Mouse (Mus musculus) CD4-positive helper T cell, adult 2 months (primary cell): ENCODE results near the gene Pappa2.

ENCODE experiments used
- DNase-seq: peaks from one replicate; pipeline ENCODE4 v3.0.0-alpha.2; 2012; ENCODE audit warnings: low read depth, missing footprints, low spot score

Gene Pappa2

GRCm38 (mm10) chr1:158980390-158980789, at the start of gene Pappa2:
TSS of gene Pappa2 (minus strand) at chr1:158980490.
- no peak for DNase-seq

GRCm38 (mm10) chr1:159029106-159029505, 48.8 kb upstream of the Pappa2 start:
- DNase-seq, result no peak

- no peak for DNase-seq
Observed at GRCm38 (mm10) chr1:159014940-159015660, 34.8 kb upstream of the Pappa2 start.

- DNase-seq, result no peak
Observed at GRCm38 (mm10) chr1:158987042-158987441, 6.8 kb upstream of the Pappa2 start.

- DNase-seq, result no peak
Observed at GRCm38 (mm10) chr1:158962340-158962739, 17.9 kb downstream of the Pappa2 start.

GRCm38 (mm10) chr1:158960984-158961383, 19.3 kb downstream of the Pappa2 start:
- no peak for DNase-seq

GRCm38 (mm10) chr1:158960549-158960948, 19.7 kb downstream of the Pappa2 start:
- no peak for DNase-seq

GRCm38 (mm10) chr1:158956361-158956760, 23.9 kb downstream of the Pappa2 start:
- DNase-seq, result no peak

- DNase-seq, result no peak
Observed at GRCm38 (mm10) chr1:158954785-158955184, 25.5 kb downstream of the Pappa2 start.

- DNase-seq, result peak; percentile 9
Observed at GRCm38 (mm10) chr1:158953479-158954207, 26.6 kb downstream of the Pappa2 start.

- DNase-seq, result no peak
Observed at GRCm38 (mm10) chr1:158949041-158949440, 31.2 kb downstream of the Pappa2 start.

- no peak for DNase-seq
Observed at GRCm38 (mm10) chr1:158947981-158948735, 32.1 kb downstream of the Pappa2 start.

GRCm38 (mm10) chr1:158944936-158945335, 35.4 kb downstream of the Pappa2 start:
- no peak for DNase-seq

GRCm38 (mm10) chr1:158942864-158943263, 37.4 kb downstream of the Pappa2 start:
- no peak for DNase-seq

- DNase-seq, result no peak
Observed at GRCm38 (mm10) chr1:158940966-158941365, 39.3 kb downstream of the Pappa2 start.

GRCm38 (mm10) chr1:158934447-158934846, 45.8 kb downstream of the Pappa2 start:
- DNase-seq, result no peak

- DNase-seq, result no peak
Observed at GRCm38 (mm10) chr1:158931202-158931827, 49.0 kb downstream of the Pappa2 start.

- DNase-seq, result no peak
Observed at GRCm38 (mm10) chr1:158929369-158929768, 50.9 kb downstream of the Pappa2 start.

GRCm38 (mm10) chr1:158920451-158920850, 59.8 kb downstream of the Pappa2 start:
- no peak for DNase-seq

- no peak for DNase-seq
Observed at GRCm38 (mm10) chr1:158918890-158919289, 61.4 kb downstream of the Pappa2 start.

GRCm38 (mm10) chr1:158917067-158917466, 63.2 kb downstream of the Pappa2 start:
- no peak for DNase-seq

GRCm38 (mm10) chr1:158915592-158915991, 64.7 kb downstream of the Pappa2 start:
- no peak for DNase-seq
